Mouse (Mus musculus) ES-CJ7 (cell line): Measurements from ENCODE around the gene Mepe.

Experiments
- DNase-seq: peaks from one replicate; pipeline ENCODE4 v3.0.0; 2011; ENCODE audit warnings: low read depth, low spot score

Gene Mepe

GRCm38 (mm10) chr5:104351874-104352273 lies 26.7 kb downstream of the Mepe start:
- DNase-seq, result no peak

- no peak for DNase-seq
These were observed 32.4 kb downstream of the Mepe start for GRCm38 (mm10) chr5:104357575-104357974.

GRCm38 (mm10) chr5:104358592-104358991 lies 33.5 kb downstream of the Mepe start:
- DNase-seq, result no peak

GRCm38 (mm10) chr5:104359257-104359656 lies 34.1 kb downstream of the Mepe start:
- DNase-seq, result no peak

- no peak for DNase-seq
These were observed 45.5 kb downstream of the Mepe start for GRCm38 (mm10) chr5:104370580-104370979.

- DNase-seq, result no peak
These were observed 46.2 kb downstream of the Mepe start for GRCm38 (mm10) chr5:104371284-104371683.

GRCm38 (mm10) chr5:104373648-104374307 lies 48.6 kb downstream of the Mepe start:
- DNase-seq, result no peak

- no peak for DNase-seq
These were observed 49.2 kb downstream of the Mepe start for GRCm38 (mm10) chr5:104374308-104374660.

GRCm38 (mm10) chr5:104375132-104375531 lies 50.0 kb downstream of the Mepe start:
- peak; percentile 20 for DNase-seq

- no peak for DNase-seq
These were observed 51.8 kb downstream of the Mepe start for GRCm38 (mm10) chr5:104376890-104377289.

- DNase-seq, result no peak
These were observed 55.4 kb downstream of the Mepe start for GRCm38 (mm10) chr5:104380574-104380973.

- DNase-seq, result no peak
These were observed 56.5 kb downstream of the Mepe start for GRCm38 (mm10) chr5:104381671-104382070.

- DNase-seq, result no peak
These were observed 59.4 kb downstream of the Mepe start for GRCm38 (mm10) chr5:104384540-104384939.

- peak; percentile 14 for DNase-seq
These were observed 60.4 kb downstream of the Mepe start for GRCm38 (mm10) chr5:104385521-104385920.

- no peak for DNase-seq
These were observed 61.8 kb downstream of the Mepe start for GRCm38 (mm10) chr5:104386908-104387307.
